Mouse (Mus musculus) embryonic facial prominence, embryonic 12.5 days (tissue): ENCODE results near the gene Tmprss9. TPM values are rescaled to one million over a fixed set of nuclear protein-coding genes. Genes with fewer than 3 reads are reported as not detected.
A peak's percentile ranks its signal among the peaks of the same experiment; 100 is the strongest.

Source experiments
- ATAC-seq: fragments of 200-750 bp; cut with Nextera tagmentation; 2 replicates; pipeline ENCODE4 v1.8.0; 2017; ENCODE audit not compliant: insufficient number of reproducible peaks, insufficient read depth, low FRiP score, low TSS enrichment
- H3K27ac ChIP-seq: fragments of 300-500 bp; sonication (generic); 2 replicates; pipeline ENCODE4 v1.5.1; 2016; ENCODE audit warnings: mild to moderate bottlenecking
- H3K27me3 ChIP-seq: fragments of 300-500 bp; sonication (generic); 2 replicates; pipeline ENCODE4 v1.6.1; 2016; ENCODE audit warnings: mild to moderate bottlenecking, moderate library complexity
- H3K36me3 ChIP-seq: fragments of 300-500 bp; sonication (generic); 2 replicates; pipeline ENCODE4 v1.6.1; 2016; ENCODE audit warnings: mild to moderate bottlenecking
- H3K4me1 ChIP-seq: fragments of 300-500 bp; sonication (generic); 2 replicates; pipeline ENCODE4 v1.6.1; 2016
- H3K4me2 ChIP-seq: fragments of 300-500 bp; sonication (generic); replicated peaks from 2 replicates; pipeline ENCODE4 v1.6.1; 2016; ENCODE audit warnings: mild to moderate bottlenecking, moderate library complexity
- H3K4me3 ChIP-seq: fragments of 300-500 bp; sonication (generic); 2 replicates; pipeline ENCODE4 v1.5.1; 2016; ENCODE audit warnings: mild to moderate bottlenecking
- H3K9ac ChIP-seq: fragments of 300-500 bp; sonication (generic); 2 replicates; pipeline ENCODE4 v1.6.1; 2016; ENCODE audit warnings: mild to moderate bottlenecking, moderate library complexity
- H3K9me3 ChIP-seq: fragments of 300-500 bp; sonication (generic); 2 replicates; pipeline ENCODE4 v1.6.1; 2016; ENCODE audit warnings: mild to moderate bottlenecking, moderate library complexity
- WGBS: fragments of 180-500 bp; shearing (Covaris S2); methylation state at CpG from one replicate; pipeline ENCODE4 v1.1.7; 2016; 5-methylcytosine and 5-hydroxymethylcytosine counted together
- polyA plus RNA-seq: library from polyadenylated mRNA; unstranded; fragments of >200 nt; fragmentation: Nextera tagmentation; extraction: Ambion mirVana; gene quantifications from 2 replicates; pipeline ENCODE4 v1.2.1, GENCODE M21; 2016

Gene Tmprss9
- polyA plus RNA-seq, 1 experiment from 2014 or later, result 0.09 TPM

DNA sequence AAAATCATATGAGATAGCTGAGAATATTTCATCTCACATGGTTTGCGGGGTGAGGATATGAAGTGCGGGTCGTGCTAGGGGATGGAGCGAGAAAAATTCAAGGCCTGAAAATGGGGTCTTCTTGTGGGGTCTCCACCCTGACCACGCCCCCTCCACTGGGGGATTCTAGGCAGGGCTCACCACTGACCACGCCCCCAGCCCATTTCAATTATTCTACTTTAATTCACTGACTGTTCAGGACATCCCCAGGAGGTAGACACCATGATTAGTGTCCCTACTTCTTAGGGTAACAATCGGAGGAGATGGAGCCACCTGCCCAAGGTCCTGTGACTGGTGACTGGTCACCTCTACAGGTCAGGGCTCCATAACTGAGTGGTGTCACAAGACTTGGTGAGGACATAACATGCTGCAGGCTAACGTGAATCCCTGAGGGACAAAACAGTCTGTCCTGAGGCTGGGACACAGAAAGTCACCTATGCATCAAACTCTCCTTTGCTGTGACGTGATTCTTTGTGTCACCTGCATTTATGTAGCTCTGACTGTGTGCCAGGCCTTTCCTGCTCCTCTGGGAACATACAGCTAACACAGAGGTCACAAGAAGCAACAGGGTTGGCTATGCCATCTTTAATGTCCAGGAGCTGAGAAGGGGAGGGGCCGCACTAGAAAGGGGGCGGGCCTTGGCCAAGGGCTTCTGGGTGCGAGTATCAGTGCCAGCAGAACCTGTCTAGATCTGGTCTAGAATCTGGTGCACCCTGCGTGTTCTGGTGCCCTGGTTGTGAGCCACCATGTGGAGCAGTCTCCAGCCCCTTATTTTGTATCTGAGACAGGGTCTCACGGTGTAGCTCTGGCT, 62.7 kb downstream of the Tmprss9 start:
- 37% methylated on average over 14 of the region's 14 CpGs for WGBS

DNA sequence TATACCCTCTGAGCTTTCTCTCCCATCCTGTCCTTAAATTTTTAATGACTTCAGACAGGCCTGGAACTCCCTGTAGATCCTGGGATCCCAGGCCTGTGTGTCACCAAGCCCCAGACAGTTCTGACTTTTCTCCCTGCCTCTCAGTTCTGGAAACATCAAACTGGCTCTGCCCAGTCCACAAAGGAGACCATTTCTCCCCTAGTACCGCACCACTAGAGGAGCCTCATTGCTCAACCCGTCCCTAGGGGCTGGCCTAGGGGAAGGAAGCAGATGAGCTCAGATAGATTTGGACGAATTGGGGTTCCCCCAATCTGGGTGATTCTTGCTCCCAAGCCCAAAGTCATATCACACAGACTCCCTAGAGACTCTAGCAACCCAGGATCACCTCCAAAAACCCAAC, 63.6 kb downstream of the Tmprss9 start:
- Histone ChIP-seq H3K9me3 (no peaks in the 10 kb centered on the region), H3K4me2 (peak overlapping the region; percentile 60), H3K27me3 (peaks cover 49% of the 10 kb centered on the region), H3K4me3 (no peak overlapping the region), H3K27ac (peak overlapping the region; percentile 90), H3K9ac (0 out of 2 replicates have a peak overlapping the region, but pooled peaks have one; percentile 57), H3K36me3 (no peaks in the 10 kb centered on the region), H3K4me1 (peaks cover 95% of the 10 kb centered on the region)
- 6% methylated on average over 3 of the region's 3 CpGs for WGBS
- ATAC-seq, result no peak

More for the DNA sequence above, 62.7 kb downstream of the Tmprss9 start:
- Histone ChIP-seq H3K4me2 (0 out of 2 replicates have a peak overlapping the region, but pooled peaks have one; percentile 84), H3K4me3 (0 out of 2 replicates have a peak overlapping the region, but pooled peaks have one; percentile 59), H3K4me1 (peaks cover 88% of the 10 kb centered on the region), H3K27ac (no peak overlapping the region), H3K9me3 (no peaks in the 10 kb centered on the region), H3K36me3 (no peaks in the 10 kb centered on the region), H3K27me3 (peaks cover 49% of the 10 kb centered on the region), H3K9ac (no peak overlapping the region)
- no peak for ATAC-seq

DNA sequence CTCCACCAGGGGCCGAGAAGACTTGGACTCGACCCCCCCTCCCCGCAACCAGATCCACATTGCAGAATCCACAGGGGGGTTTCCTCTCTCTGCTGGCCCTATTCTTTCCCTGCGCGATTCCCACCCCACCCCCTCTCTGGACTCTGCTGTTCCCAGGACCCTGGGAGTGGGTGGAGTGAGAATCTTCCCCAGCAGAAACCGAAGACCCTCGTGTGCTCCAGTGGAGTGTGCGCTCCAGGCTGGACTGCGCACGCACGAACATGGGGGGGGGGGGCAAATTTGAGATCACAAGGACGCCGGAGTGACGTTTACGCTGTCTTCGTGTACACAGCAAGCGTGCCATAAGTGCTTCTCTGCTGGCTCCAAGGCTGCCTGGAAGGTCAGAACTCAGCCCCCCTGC, 64.0 kb downstream of the Tmprss9 start:
- Histone ChIP-seq H3K36me3 (no peaks in the 10 kb centered on the region), H3K27me3 (peaks cover 48% of the 10 kb centered on the region), H3K9ac (peak overlapping the region; percentile 57; the same call in 1 of the 2 replicates), H3K9me3 (no peaks in the 10 kb centered on the region), H3K4me1 (peaks cover 95% of the 10 kb centered on the region), H3K4me3 (peak overlapping the region; percentile 34), H3K4me2 (peak overlapping the region; percentile 60), H3K27ac (peak overlapping the region; percentile 90)
- no peak; the same call in 1 of the 2 replicates for ATAC-seq
- 2% methylated on average over 17 of the region's 17 CpGs for WGBS

DNA sequence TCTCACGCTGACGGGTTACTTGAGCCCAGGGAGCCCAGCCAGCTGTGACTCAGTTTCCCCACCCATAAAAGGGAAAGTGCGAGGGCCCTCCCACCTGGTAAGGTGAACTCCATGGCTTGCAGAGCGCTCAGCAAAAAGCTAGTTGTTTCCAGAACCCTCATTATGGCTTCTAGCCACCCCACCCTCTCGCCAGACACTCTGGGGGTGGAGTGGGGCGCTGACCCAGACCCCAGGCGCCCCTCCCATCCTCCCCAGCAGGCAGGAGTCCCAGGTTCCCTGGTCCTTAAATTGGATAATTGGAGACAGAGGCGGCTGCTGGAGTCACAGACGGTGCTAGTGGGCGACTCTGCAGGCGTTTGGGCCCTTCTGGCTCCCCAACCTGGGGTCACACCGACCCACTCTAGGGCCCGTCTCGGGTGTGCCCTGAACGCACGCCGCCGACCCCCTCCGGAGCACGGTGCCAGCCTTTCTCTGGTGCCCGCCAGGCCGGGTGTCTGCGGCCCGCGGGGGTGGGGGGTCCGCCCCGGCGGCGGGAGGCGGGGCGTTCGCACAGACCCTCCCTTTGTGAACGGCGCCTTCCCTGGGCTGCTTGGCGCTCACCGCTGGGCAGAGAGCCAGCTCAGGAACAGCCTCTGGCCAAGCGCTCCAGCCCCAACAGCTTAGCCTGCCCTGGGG, 64.6 kb downstream of the Tmprss9 start:
- peak overlapping the region; percentile 60 for H3K4me2 ChIP-seq
- H3K27ac ChIP-seq, result peak overlapping the region; percentile 90
- peak; percentile 49; the same call in 1 of the 2 replicates for ATAC-seq
- H3K9ac ChIP-seq, result peak overlapping the region; percentile 57
- no peaks in the 10 kb centered on the region for H3K36me3 ChIP-seq
- WGBS, result under 1% methylated on average over 37 of the region's 37 CpGs
- H3K4me3 ChIP-seq, result peak overlapping the region; percentile 34
- H3K9me3 ChIP-seq, result no peaks in the 10 kb centered on the region
- peaks cover 42% of the 10 kb centered on the region for H3K27me3 ChIP-seq
- peaks cover 95% of the 10 kb centered on the region for H3K4me1 ChIP-seq

DNA sequence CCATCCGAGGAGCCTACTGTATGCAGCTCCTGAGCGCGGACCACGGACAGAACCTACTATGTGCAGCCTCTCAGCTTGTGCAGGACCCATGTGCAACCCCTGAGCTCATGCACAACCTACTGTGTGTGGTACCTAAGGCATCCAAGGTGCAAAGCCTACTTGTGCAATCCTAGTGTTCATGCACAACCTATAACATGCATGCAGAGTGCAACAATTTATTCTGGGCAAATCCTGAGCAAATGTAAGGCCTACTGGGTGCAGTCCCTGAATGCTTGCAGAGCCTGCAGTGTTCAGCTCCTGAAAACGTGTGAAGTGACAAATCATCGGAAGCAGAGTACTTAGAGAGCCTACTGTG, 65.1 kb downstream of the Tmprss9 start:
- Histone ChIP-seq H3K27ac (peak overlapping the region; percentile 90), H3K9ac (peak overlapping the region; percentile 57), H3K27me3 (peaks cover 37% of the 10 kb centered on the region), H3K4me3 (peak overlapping the region; percentile 34; the same call in 1 of the 2 replicates), H3K36me3 (no peaks in the 10 kb centered on the region), H3K9me3 (no peaks in the 10 kb centered on the region), H3K4me1 (peaks cover 90% of the 10 kb centered on the region), H3K4me2 (peak overlapping the region; percentile 60)
- 16% methylated on average over 6 of the region's 6 CpGs for WGBS
- ATAC-seq, result no peak; the same call in 1 of the 2 replicates

DNA sequence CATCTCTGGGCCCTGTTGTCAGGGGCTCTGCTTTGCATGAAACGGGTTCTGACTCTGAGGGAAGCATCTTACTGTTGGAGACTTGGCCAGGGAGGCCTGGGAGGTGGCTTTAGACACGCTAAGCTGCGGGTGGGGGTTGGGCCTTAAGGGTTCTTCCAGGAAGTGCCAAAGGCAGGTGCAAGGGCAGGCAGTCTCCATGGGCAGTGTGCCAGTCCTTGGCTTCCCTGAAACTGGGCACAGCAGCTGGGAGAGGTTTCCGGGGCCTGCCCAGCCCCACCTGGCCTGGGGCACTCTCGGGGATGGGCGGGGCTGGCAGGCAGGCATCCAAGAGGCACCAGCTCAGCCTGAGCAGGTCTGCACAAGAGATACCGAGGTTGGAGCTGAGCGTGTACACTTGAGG, 66.0 kb downstream of the Tmprss9 start:
- ATAC-seq, result no peak

DNA sequence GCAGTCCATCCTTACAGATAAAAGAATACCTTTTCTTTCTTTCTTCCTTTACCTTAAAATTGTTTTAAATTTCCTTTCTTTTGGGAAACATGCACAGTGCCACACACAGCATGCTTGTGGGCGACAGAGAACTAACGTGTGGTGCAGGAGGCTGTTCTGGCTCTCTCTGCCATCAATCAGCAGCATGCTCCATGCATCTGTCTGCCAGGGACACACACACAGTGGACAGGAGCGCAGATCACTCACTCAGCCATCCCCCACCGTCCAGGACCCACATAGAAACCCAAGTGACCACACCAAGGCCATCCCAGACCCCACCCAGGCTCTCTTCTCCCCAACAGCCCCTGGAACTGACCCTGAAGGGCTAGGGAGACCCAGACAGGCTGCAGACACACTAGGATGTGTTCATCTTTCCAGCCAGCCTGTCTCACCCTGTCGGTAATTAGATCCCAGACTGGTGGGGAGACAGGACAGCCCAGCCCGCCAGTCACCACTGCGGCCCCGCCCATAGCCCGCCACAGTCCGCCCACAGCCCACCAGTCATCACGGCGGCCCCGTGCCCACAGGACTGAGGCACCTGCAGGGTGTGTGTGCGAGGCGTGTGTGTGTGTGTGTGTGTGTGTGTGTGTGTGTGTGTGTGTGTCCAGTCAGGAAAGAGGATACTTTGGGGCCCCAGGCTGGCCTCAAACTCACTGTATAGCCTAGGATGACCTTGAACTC, 67.3 kb downstream of the Tmprss9 start:
- Histone ChIP-seq H3K27me3 (peaks cover 16% of the 10 kb centered on the region), H3K4me3 (peak overlapping the region; percentile 39), H3K36me3 (no peaks in the 10 kb centered on the region), H3K9me3 (no peaks in the 10 kb centered on the region), H3K9ac (peak overlapping the region; percentile 41), H3K4me2 (peak overlapping the region; percentile 65), H3K4me1 (peaks cover 68% of the 10 kb centered on the region), H3K27ac (peak overlapping the region; percentile 90)
- peak; percentile 58 for ATAC-seq
- 7% methylated on average over 14 of the region's 15 CpGs for WGBS

More for the DNA sequence above, 66.0 kb downstream of the Tmprss9 start:
- Histone ChIP-seq H3K4me1 (peaks cover 81% of the 10 kb centered on the region), H3K4me3 (no peak overlapping the region), H3K27me3 (peaks cover 29% of the 10 kb centered on the region), H3K27ac (peak overlapping the region; percentile 90), H3K4me2 (0 out of 2 replicates have a peak overlapping the region, but pooled peaks have one; percentile 1), H3K36me3 (no peaks in the 10 kb centered on the region), H3K9ac (no peak overlapping the region), H3K9me3 (no peaks in the 10 kb centered on the region)
- WGBS, result 29% methylated on average over 8 of the region's 8 CpGs

DNA sequence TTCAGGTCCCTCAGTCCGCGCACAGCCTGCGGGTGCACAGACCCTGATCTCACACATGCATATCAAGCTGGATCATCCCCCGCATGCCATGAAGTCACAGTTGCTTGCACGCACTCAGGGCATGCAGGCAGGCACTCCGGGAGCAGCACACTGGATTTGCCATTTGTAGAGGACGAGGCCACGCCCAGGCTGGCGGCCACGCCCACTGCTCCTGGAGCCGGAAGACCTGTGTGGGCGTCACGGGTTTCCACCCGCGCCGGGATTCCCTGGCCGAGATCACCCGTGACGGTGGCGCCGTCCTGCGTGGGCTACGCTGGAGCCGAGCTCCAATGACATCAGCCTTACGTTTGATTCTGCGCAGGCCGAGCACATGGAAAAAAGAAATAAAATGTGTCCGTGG, 68.0 kb downstream of the Tmprss9 start:
- H3K36me3 ChIP-seq, result no peaks in the 10 kb centered on the region
- peak overlapping the region; percentile 39 for H3K4me3 ChIP-seq
- peaks cover 9% of the 10 kb centered on the region for H3K27me3 ChIP-seq
- H3K27ac ChIP-seq, result peak overlapping the region; percentile 90
- ATAC-seq, result no peak
- WGBS, result 2% methylated on average over 28 of the region's 28 CpGs
- peak overlapping the region; percentile 65 for H3K4me2 ChIP-seq
- H3K9ac ChIP-seq, result peak overlapping the region; percentile 34
- peaks cover 61% of the 10 kb centered on the region for H3K4me1 ChIP-seq
- no peaks in the 10 kb centered on the region for H3K9me3 ChIP-seq

DNA sequence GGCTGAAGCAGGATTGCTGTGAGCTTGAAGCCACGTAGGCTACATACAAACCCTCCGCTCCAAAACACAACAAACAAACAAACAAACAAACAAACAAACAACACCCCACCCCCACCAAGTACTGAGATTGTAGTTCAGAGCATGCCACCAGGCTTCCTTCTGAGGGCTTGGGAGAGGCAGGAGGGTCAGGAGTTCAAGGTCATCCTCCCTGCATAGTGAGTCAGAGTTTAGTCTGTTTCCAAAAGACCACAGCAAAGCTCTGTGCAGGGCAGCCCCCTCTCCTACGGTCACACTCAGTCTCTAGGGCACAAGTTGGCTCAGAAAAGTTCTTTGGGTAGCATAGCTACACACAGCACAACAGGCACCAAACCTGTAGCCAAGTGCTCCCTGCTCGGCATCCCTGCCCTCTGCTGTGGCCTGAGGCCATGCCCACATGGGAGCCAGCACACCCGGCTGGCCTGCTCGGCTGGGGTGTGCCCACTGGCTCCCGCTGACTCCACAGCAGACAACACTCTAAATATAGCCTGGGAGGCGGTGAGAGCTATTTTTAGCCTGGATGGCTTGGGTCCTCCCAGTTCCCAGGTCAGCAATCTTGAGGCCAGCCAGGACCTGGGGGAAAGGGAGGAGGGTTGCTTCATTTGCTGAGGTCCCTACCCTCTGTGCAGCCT, 68.8 kb downstream of the Tmprss9 start:
- H3K27me3 ChIP-seq, result 0 out of 2 replicates have a peak, but pooled peaks cover 7% of the 10 kb centered on the region
- no peaks in the 10 kb centered on the region for H3K36me3 ChIP-seq
- H3K4me3 ChIP-seq, result peak overlapping the region; percentile 39
- H3K4me2 ChIP-seq, result peak overlapping the region; percentile 65
- no peaks in the 10 kb centered on the region for H3K9me3 ChIP-seq
- no peak for ATAC-seq
- peak overlapping the region; percentile 90 for H3K27ac ChIP-seq
- peaks cover 58% of the 10 kb centered on the region for H3K4me1 ChIP-seq
- peak overlapping the region; percentile 37; the same call in 1 of the 2 replicates for H3K9ac ChIP-seq
- WGBS, result 36% methylated on average over 8 of the region's 8 CpGs

DNA sequence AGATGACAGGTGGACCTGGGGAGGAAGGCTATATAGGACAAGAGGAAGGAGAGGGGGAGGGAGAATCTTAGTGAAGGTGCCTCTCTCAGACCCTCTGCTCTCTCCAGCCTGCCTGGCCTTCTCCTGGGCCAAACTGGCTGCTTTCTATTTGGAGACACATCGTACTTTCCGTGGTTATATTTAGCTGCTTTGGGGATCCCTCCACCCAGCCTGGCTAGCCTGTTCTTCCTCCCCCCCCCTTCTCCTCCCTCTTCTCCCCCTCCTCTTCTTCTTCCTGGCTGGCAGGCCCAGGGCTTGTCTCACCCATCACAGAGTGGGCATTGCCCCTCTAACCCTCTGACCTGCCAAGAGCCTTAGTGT, 69.3 kb downstream of the Tmprss9 start:
- H3K27me3 ChIP-seq, result 0 out of 2 replicates have a peak, but pooled peaks cover 3% of the 10 kb centered on the region
- 65% methylated on average over 2 of the region's 2 CpGs for WGBS
- H3K4me2 ChIP-seq, result no peak overlapping the region
- no peak for ATAC-seq
- H3K9ac ChIP-seq, result no peak overlapping the region
- H3K36me3 ChIP-seq, result no peaks in the 10 kb centered on the region
- no peaks in the 10 kb centered on the region for H3K9me3 ChIP-seq
- peaks cover 53% of the 10 kb centered on the region for H3K4me1 ChIP-seq
- no peak overlapping the region for H3K4me3 ChIP-seq
- 0 out of 2 replicates have a peak overlapping the region, but pooled peaks have one; percentile 90 for H3K27ac ChIP-seq

DNA sequence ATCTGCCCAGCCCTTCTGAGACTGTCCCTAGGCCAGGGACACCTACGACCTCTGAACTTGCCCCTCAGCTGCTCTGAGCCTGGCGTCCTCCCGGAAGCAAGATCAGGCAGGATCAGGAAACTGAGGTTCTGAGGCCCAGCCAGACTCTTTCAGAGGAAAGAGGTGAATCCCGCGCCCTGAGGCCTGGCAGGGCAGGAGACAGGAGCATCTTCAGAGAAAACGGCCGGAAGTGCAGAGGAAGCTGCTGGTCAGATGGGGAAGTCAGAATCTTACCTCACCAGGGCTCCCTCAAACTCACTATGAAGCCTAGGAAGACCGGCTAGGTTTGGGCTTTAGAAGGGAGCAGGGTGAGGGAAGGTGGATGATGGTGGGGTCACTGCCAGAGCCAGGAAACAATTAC, 71.3 kb downstream of the Tmprss9 start:
- peaks cover 46% of the 10 kb centered on the region for H3K4me1 ChIP-seq
- WGBS, result 42% methylated on average over 8 of the region's 8 CpGs
- no peak overlapping the region for H3K27ac ChIP-seq
- ATAC-seq, result no peak
- no peaks in the 10 kb centered on the region for H3K36me3 ChIP-seq
- H3K4me2 ChIP-seq, result no peak overlapping the region
- no peaks in the 10 kb centered on the region for H3K9me3 ChIP-seq
- no peaks in the 10 kb centered on the region for H3K27me3 ChIP-seq
- H3K4me3 ChIP-seq, result no peak overlapping the region
- H3K9ac ChIP-seq, result no peak overlapping the region
